Mouse (Mus musculus) limb, embryonic 14.5 days (tissue): ENCODE measurements around the gene Hdac1. TPM values are rescaled to one million over a fixed set of nuclear protein-coding genes. Genes with fewer than 3 reads are reported as not detected.
"Not testable (repeated sequence)": the region's sequence is repeated elsewhere in the genome, so short reads cannot be mapped to it uniquely, and the experiment has no call there.

Source experiments
- ATAC-seq: fragments of 200-750 bp; cut with Nextera tagmentation; 2 replicates; pipeline ENCODE4 v1.8.0; 2017; ENCODE audit warnings: low read depth, moderate number of reproducible peaks, moderate TSS enrichment; ENCODE audit not compliant: low FRiP score
- DNase-seq: peaks from one replicate; pipeline ENCODE4 v3.0.0-alpha.2; 2015; ENCODE audit warnings: low spot score
- H3K27ac ChIP-seq: fragments of 300-500 bp; sonication (generic); replicated peaks from 2 replicates; pipeline ENCODE4 v1.5.1; 2014; ENCODE audit warnings: low read depth, mild to moderate bottlenecking, low read length, moderate library complexity, mixed read lengths
- H3K27me3 ChIP-seq: fragments of 300-500 bp; sonication (generic); 2 replicates; pipeline ENCODE4 v1.6.1; 2014; ENCODE audit warnings: low read length, mixed read lengths; ENCODE audit not compliant: control insufficient read depth, insufficient read depth
- H3K36me3 ChIP-seq: fragments of 300-500 bp; sonication (generic); 2 replicates; pipeline ENCODE4 v1.6.1; 2014; ENCODE audit warnings: mild to moderate bottlenecking, low read length, moderate library complexity, mixed read lengths; ENCODE audit not compliant: control insufficient read depth, insufficient read depth
- H3K4me1 ChIP-seq: fragments of 300-500 bp; sonication (generic); 2 replicates; pipeline ENCODE4 v1.6.1; 2014; ENCODE audit warnings: antibody characterized with exemption, low read length, mixed read lengths; ENCODE audit not compliant: control insufficient read depth, insufficient read depth
- H3K4me2 ChIP-seq: fragments of 300-500 bp; sonication (generic); replicated peaks from 2 replicates; pipeline ENCODE4 v1.6.1; 2014; ENCODE audit warnings: low read depth, mild to moderate bottlenecking, low read length, moderate library complexity; ENCODE audit not compliant: severe bottlenecking
- H3K4me3 ChIP-seq: fragments of 300-500 bp; sonication (generic); replicated peaks from 2 replicates; pipeline ENCODE4 v1.5.1; 2014; ENCODE audit warnings: low read length
- H3K9ac ChIP-seq: fragments of 300-500 bp; sonication (generic); 2 replicates; pipeline ENCODE4 v1.6.1; 2014; ENCODE audit warnings: mild to moderate bottlenecking, low read depth, low read length, moderate library complexity; ENCODE audit not compliant: severe bottlenecking
- H3K9me3 ChIP-seq: fragments of 300-500 bp; sonication (generic); 2 replicates; pipeline ENCODE4 v1.6.1; 2016; ENCODE audit warnings: low read length; ENCODE audit not compliant: control insufficient read depth
- POLR2A ChIP-seq: fragments of 200-500 bp; IDR thresholded peaks from 2 replicates; pipeline ENCODE4 v1.8.0; 2012; ENCODE audit warnings: inconsistent platforms, mild to moderate bottlenecking, moderate library complexity, borderline replicate concordance; ENCODE audit not compliant: insufficient read depth, insufficient read length; ENCODE audit errors: extremely low read depth
- WGBS: fragments of 180-500 bp; shearing (Covaris S2); extraction: QIAGEN DNeasy Blood & Tissue Kit; methylation state at CpG from one replicate; pipeline ENCODE4 v1.1.7; 2014; 5-methylcytosine and 5-hydroxymethylcytosine counted together
- polyA plus RNA-seq, 2 experiments: library from polyadenylated mRNA; depleted of rRNA in 1 of 2; stranded (reverse) in 1 of 2; unstranded in 1 of 2; fragments of >200 nt; fragmentation: Nextera tagmentation in 1 of 2; extraction: Ambion mirVana in 1 of 2; gene quantifications; 2 replicates each; pipeline versions ENCODE4 v1.2.1 to v1.2.3; 2012 to 2014

The Hdac1 gene
- polyA plus RNA-seq, 2 experiments, result 201 to 209 TPM

DNA sequence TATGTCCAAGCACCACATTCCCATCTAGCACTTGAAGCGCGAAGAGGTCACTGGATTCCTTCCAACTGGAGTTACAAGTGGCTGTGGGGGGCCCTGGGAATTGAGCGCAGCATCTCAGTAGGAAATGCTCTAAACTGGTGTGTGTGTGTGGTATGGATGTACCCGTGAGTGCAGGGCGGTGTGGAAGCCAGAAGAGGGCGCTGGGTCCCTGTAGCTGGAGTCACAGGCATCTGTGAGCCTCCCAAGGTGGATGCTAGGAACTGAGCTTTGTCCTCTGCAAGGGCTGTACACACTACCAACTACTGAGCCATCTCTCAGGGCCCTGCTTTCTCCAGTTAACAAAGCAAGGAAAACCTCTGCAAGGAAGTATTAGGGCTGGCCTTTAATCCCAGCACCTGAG lies 2.5 kb downstream of the Hdac1 start:
- no peak for DNase-seq
- Histone ChIP-seq H3K9ac (no peak overlapping the region), H3K4me1 (peaks cover 7% of the 10 kb centered on the region), H3K27ac (no peak overlapping the region), H3K27me3 (no peaks in the 10 kb centered on the region), H3K9me3 (no peaks in the 10 kb centered on the region), H3K4me2 (no peak overlapping the region), H3K4me3 (no peak overlapping the region), H3K36me3 (peaks cover 19% of the 10 kb centered on the region)
- 93% methylated on average over 6 of the region's 6 CpGs for WGBS
- ATAC-seq, result no peak
- TF ChIP-seq POLR2A, result no peak

DNA sequence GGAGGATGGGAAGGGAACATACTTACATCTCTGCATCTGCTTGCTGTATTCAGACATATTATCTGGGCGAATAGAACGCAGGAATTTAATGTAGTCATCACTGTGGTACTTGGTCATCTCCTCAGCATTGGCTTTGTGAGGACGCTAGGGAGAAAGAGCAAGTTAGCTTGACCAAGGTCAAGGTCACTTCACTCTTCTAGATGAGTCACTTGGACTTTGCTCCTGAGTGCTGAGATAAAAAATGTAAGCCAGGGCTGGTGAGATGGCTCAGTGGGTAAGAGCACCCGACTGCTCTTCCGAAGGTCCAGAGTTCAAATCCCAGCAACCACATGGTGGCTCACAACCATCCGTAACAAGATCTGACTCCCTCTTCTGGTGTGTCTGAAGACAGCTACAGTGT lies 13.6 kb downstream of the Hdac1 start:
- not testable (repeated sequence) for H3K4me3 ChIP-seq, H3K27me3 ChIP-seq, H3K4me2 ChIP-seq, H3K9ac ChIP-seq, H3K9me3 ChIP-seq, H3K27ac ChIP-seq, ATAC-seq, DNase-seq, H3K4me1 ChIP-seq
- peaks cover 88% of the 10 kb centered on the region for H3K36me3 ChIP-seq
- 96% methylated on average over 5 of the region's 6 CpGs for WGBS

DNA sequence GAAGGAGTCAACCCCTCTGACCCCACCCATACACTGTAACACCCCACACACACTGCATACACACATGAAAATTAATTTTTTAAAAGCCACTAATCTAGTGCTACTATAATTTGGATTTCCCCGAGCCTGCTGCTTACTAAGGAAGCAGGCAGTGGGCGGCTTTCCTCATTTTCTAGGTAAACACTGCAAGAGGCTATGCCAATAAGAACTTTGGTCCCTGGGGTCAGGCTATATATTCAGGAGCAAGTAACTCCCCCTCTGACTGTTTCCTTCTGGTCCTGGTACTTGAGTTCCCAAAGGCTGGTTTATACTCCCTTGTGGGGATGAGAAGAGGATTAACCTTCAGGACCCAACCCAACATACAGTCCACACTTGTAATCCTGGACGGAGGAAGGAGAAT lies 16.6 kb downstream of the Hdac1 start:
- no peak for DNase-seq
- Histone ChIP-seq H3K4me3 (no peak overlapping the region), H3K9me3 (no peaks in the 10 kb centered on the region), H3K27me3 (no peaks in the 10 kb centered on the region), H3K4me2 (no peak overlapping the region), H3K36me3 (peaks cover 94% of the 10 kb centered on the region), H3K27ac (no peak overlapping the region), H3K4me1 (no peaks in the 10 kb centered on the region), H3K9ac (no peak overlapping the region)
- no peak for ATAC-seq
- TF ChIP-seq POLR2A, result no peak
- WGBS, result 83% methylated on average over 3 of the region's 3 CpGs

DNA sequence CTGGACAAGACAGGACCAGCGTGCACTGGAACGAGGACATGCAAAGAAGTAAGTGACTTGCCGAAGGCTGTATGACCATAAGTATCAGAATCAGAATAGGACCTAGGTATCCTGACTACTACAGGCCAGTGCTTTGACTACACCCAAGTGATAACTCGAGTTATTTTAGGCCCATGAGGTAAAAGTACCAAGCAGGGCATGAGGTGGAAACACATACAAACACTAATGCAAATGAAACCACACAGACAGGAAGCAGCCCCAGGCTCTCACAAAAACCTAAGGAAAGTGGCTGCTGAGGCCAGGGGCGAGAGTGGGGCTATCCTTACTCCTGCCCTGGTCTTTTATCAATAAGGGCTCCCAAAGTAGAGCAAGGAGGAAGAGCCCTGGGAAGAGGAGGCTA lies 17.2 kb downstream of the Hdac1 start:
- 84% methylated on average over 5 of the region's 5 CpGs for WGBS
- DNase-seq (no peak), ATAC-seq (no peak)
- Histone ChIP-seq H3K27ac (no peak overlapping the region), H3K4me1 (no peaks in the 10 kb centered on the region), H3K4me2 (no peak overlapping the region), H3K9me3 (no peaks in the 10 kb centered on the region), H3K9ac (no peak overlapping the region), H3K27me3 (no peaks in the 10 kb centered on the region), H3K4me3 (no peak overlapping the region), H3K36me3 (peaks cover 91% of the 10 kb centered on the region)
- TF ChIP-seq POLR2A, result no peak

DNA sequence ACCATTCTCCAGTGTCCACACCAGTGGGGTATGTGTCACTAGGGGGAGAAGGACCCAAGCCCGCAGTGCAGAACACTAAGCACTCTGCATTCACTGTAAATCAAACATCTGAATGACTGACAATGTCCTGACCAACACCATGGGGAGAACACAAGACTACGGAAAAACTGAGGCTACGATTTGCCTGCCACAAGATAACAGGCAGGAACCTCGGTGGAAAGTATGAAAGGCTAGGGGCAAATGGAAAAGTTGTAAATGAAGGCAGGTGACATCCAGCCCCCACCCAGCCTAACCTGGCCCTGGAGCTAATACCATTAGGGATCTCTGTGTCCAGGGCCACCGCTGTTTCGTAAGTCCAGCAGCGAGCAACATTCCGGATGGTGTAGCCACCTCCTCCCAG lies 24.0 kb downstream of the Hdac1 start:
- Histone ChIP-seq H3K9me3 (no peaks in the 10 kb centered on the region), H3K27ac (no peak overlapping the region), H3K27me3 (no peaks in the 10 kb centered on the region), H3K36me3 (peaks cover 74% of the 10 kb centered on the region), H3K4me2 (no peak overlapping the region), H3K4me1 (no peaks in the 10 kb centered on the region; the same call in 1 of the 2 replicates), H3K9ac (no peak overlapping the region), H3K4me3 (no peak overlapping the region)
- TF ChIP-seq POLR2A, result no peak
- DNase-seq (no peak), ATAC-seq (no peak)
- 82% methylated on average over 8 of the region's 8 CpGs for WGBS

DNA sequence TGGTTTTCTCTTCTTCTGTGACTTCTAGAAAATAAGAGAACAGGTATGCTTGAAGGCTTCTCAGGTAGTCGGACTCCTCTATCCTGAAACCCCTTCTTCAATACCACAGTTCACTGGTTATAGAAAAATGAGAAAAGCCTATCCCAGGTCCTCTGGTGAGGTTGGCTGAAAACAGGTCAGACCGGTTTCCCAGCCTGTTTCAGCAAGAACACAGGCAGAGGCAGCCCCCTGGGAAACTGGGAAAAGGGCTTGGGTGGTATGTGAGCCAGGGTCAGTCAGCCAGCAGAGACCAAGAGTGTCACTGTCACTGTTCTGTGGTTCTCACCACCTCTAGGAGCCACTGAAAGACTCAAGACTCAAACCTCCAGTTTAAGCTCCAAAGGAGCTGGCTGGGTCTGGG lies 25.6 kb downstream of the Hdac1 start:
- no peak overlapping the region for H3K4me3 ChIP-seq
- 28% methylated on average over 2 of the region's 2 CpGs for WGBS
- H3K36me3 ChIP-seq, result peaks cover 58% of the 10 kb centered on the region
- no peaks in the 10 kb centered on the region for H3K9me3 ChIP-seq
- H3K27me3 ChIP-seq, result no peaks in the 10 kb centered on the region
- no peak overlapping the region for H3K4me2 ChIP-seq
- TF ChIP-seq POLR2A, result no peak
- H3K9ac ChIP-seq, result no peak overlapping the region
- DNase-seq (no peak), ATAC-seq (no peak)
- peaks cover 6% of the 10 kb centered on the region; the same call in 1 of the 2 replicates for H3K4me1 ChIP-seq
- 0 out of 2 replicates have a peak overlapping the region, but pooled peaks have one; percentile 38 for H3K27ac ChIP-seq
